Mouse (Mus musculus) liver, embryonic 14 days (tissue): ENCODE results near the gene Gpr45. TPM values are rescaled to one million over a fixed set of nuclear protein-coding genes. Genes with fewer than 3 reads are reported as not detected.

Source experiments
- polyA plus RNA-seq: library from polyadenylated mRNA; depleted of rRNA; stranded (reverse); fragments of >200 nt; gene quantifications from 2 replicates; pipeline ENCODE4 v1.2.3, GENCODE M21; 2012; rRNA removed

Gpr45 gene
- polyA plus RNA-seq, result 0.05 and 0.08 TPM in 2 replicates

DNA sequence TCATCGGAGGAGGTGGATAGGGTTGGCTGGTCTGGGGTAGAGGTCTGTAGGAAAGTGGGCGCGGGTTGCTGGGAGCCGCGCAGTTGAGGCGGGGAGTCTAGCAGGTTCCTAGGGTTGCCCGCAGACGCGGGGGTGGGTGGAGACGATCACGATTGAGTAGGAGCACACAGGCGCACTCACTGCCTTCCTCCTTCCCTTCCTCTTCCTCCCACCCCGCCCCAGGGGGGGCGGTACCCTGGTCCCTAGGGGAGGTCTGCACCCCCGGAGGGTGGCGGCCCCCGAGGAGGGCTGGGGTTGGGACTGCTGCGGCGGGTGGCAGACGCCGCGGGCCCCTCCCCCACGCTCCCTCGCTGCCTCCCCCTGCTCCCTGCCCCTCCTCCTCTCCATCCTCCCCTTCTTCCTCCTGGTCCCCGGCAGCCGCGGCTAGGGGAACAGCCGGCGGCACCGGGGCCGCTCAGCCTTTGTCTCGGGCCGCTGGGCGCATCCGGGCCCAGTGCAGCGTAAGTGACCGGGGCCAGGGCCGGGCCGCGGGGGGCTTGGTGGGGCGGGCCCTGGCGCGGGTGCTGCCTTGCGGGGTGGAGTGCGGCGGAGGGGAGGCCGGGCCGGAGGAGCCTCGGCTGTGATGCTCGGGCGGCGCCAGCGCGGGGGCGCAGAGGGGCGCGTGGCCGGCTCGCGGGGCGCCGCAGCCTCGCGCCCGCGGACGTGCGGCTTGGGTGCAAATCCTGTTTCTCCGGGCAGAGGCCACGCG lies at the start of gene Gpr45:
Gene Gpr45 (plus strand): TSS at position 139 of the 748 bp plus-strand sequence.

Other genes with a start within 250 kb of the Gpr45 start
- gene Mrps9, start 101.6 kb upstream of the Gpr45 start, polyA plus RNA-seq, result 22.4 and 24.8 TPM in 2 replicates
- gene Tgfbrap1, start 145.8 kb downstream of the Gpr45 start, polyA plus RNA-seq, result 4.4 and 5.2 TPM in 2 replicates
- 4.9 and 5.4 TPM in 2 replicates for gene AI597479, start 145.8 kb downstream of the Gpr45 start, polyA plus RNA-seq
- gene Fhl2, start 244.1 kb downstream of the Gpr45 start, polyA plus RNA-seq, result 2.0 and 2.7 TPM in 2 replicates